Mouse (Mus musculus) adrenal gland, adult 18-20 months (tissue): ENCODE measurements around the gene Alx3. TPM values are rescaled to one million over a fixed set of nuclear protein-coding genes. Genes with fewer than 3 reads are reported as not detected.

Experiments used
- DNase-seq, 2 experiments: peaks; one replicate each; pipeline ENCODE4 v3.0.0; 2021 to 2022; ENCODE audit warnings: low spot score in 2 of 2
- total RNA-seq, 2 experiments: library from RNA; stranded (reverse); gene quantifications; 1 replicate in 1 of 2; 2 replicates in 1 of 2; pipeline ENCODE4 v1.2.3; 2021

The Alx3 gene
- total RNA-seq, 2 experiments from 2014 or later = not detected

- DNase-seq = no peak
These were observed 11.7 kb upstream of the Alx3 start for GRCm38 (mm10) chr3:107582875-107583767.

- DNase-seq = no peak
These were observed 10.9 kb upstream of the Alx3 start for GRCm38 (mm10) chr3:107583893-107584292.

GRCm38 (mm10) chr3:107586504-107586903 lies 8.3 kb upstream of the Alx3 start:
- no peak for DNase-seq

- no peak for DNase-seq
These were observed 3.2 kb upstream of the Alx3 start for GRCm38 (mm10) chr3:107591612-107592011.

GRCm38 (mm10) chr3:107593632-107594031 lies 1.2 kb upstream of the Alx3 start:
- DNase-seq = no peak

- no peak for DNase-seq
These were observed 570 bp downstream of the Alx3 start for GRCm38 (mm10) chr3:107595264-107595937.

- no peak for DNase-seq
These were observed 1.2 kb downstream of the Alx3 start for GRCm38 (mm10) chr3:107595938-107596461.

GRCm38 (mm10) chr3:107596559-107596958 lies 1.7 kb downstream of the Alx3 start:
- DNase-seq = no peak

GRCm38 (mm10) chr3:107597134-107597533 lies 2.3 kb downstream of the Alx3 start:
- DNase-seq = no peak

GRCm38 (mm10) chr3:107597586-107598389 lies 3.0 kb downstream of the Alx3 start:
- DNase-seq = no peak

GRCm38 (mm10) chr3:107600127-107600526 lies 5.3 kb downstream of the Alx3 start:
- no peak for DNase-seq

GRCm38 (mm10) chr3:107605304-107605703 lies 10.5 kb downstream of the Alx3 start:
- peak; percentile 53 to 65 for DNase-seq

- no peak for DNase-seq
These were observed 12.4 kb downstream of the Alx3 start for GRCm38 (mm10) chr3:107607221-107607620.

GRCm38 (mm10) chr3:107608808-107609207 lies 14.0 kb downstream of the Alx3 start:
- no peak for DNase-seq

- no peak for DNase-seq
These were observed 14.5 kb downstream of the Alx3 start for GRCm38 (mm10) chr3:107609376-107609775.

- DNase-seq = no peak
These were observed 16.6 kb downstream of the Alx3 start for GRCm38 (mm10) chr3:107611394-107611793.

GRCm38 (mm10) chr3:107612902-107613525 lies 18.2 kb downstream of the Alx3 start:
- peak; percentile 63 to 67 for DNase-seq

GRCm38 (mm10) chr3:107617800-107618199 lies 23.0 kb downstream of the Alx3 start:
- peak in 1 of 2 experiments; percentile 10 for DNase-seq

GRCm38 (mm10) chr3:107619911-107620310 lies 25.1 kb downstream of the Alx3 start:
- peak in 1 of 2 experiments; percentile 8 for DNase-seq

- DNase-seq = peak in 1 of 2 experiments; percentile 16
These were observed 26.6 kb downstream of the Alx3 start for GRCm38 (mm10) chr3:107621286-107622075.
